Mouse (Mus musculus) Patski (cell line): ENCODE results near the gene Nr2f6. TPM values are rescaled to one million over a fixed set of nuclear protein-coding genes. Genes with fewer than 3 reads are reported as not detected.

Source experiments
- ATAC-seq: fragments of 100-300 bp; one replicate; pipeline ENCODE4 v1.8.0; 2021
- CTCF ChIA-PET: fragments of 350-600 bp; sonication (Branson Sonifier 250); formaldehyde crosslinking; loops from one replicate; lab custom pipeline; 2022; ENCODE audit warnings: inconsistent platforms; lab: Charles Lee
- POLR2A ChIA-PET: fragments of 350-600 bp; sonication (Branson Sonifier 250); formaldehyde crosslinking; loops from one replicate; lab custom pipeline; 2022; ENCODE audit warnings: antibody characterized with exemption, inconsistent platforms; lab: Charles Lee
- DNase-seq: peaks from one replicate; pipeline ENCODE4 v3.0.0-alpha.2; 2011; ENCODE audit warnings: low read depth, low spot score
- H3K27me3 ChIP-seq: fragments of 371-371 bp; one replicate; pipeline ENCODE4 v1.5.1; 2021
- CTCF ChIP-seq: fragments of 100-300 bp; IDR thresholded peaks from one replicate; pipeline ENCODE4 v1.5.1; 2021
- in situ Hi-C: fragments of 300-500 bp; cut with MboI; formaldehyde crosslinking; loops from 3 replicates; pipeline ENCODE4 v1.11.1; 2018; ENCODE audit warnings: low pct_unique_long_range_greater_than_20kb, mixed read lengths
- polyA plus RNA-seq: library from polyadenylated mRNA; unstranded; gene quantifications from one replicate; pipeline ENCODE4 v1.2.3, GENCODE M21; 2021

Nr2f6 gene
- polyA plus RNA-seq, 1 experiment from 2014 or later: 140 TPM

- CTCF ChIA-PET: interaction anchor here (2.4 kb wide), 1 partner anchor 13 kb away, joined by 7 read pairs; the partner anchor contains the start of gene Ankle1
- DNase-seq: no peak
- no peaks in the 10 kb centered on the region for H3K27me3 ChIP-seq
- no peak for ATAC-seq
- POLR2A ChIA-PET: no interaction called here
- in situ Hi-C loops: no loop called here
- no peak for TF ChIP-seq CTCF
Observed at GRCm38 (mm10) chr8:71392871-71393270, 11.1 kb upstream of the Nr2f6 start.

- ChIA-PET CTCF (interaction anchor here (2.4 kb wide), 1 partner anchor 13 kb away, joined by 7 read pairs; the partner anchor contains the start of gene Ankle1), POLR2A (no interaction called here)
- DNase-seq (no peak), ATAC-seq (no peak)
- TF ChIP-seq CTCF: no peak
- no peaks in the 10 kb centered on the region for H3K27me3 ChIP-seq
- in situ Hi-C loops: no loop called here
Observed at GRCm38 (mm10) chr8:71392391-71392790, 10.6 kb upstream of the Nr2f6 start.

DNA sequence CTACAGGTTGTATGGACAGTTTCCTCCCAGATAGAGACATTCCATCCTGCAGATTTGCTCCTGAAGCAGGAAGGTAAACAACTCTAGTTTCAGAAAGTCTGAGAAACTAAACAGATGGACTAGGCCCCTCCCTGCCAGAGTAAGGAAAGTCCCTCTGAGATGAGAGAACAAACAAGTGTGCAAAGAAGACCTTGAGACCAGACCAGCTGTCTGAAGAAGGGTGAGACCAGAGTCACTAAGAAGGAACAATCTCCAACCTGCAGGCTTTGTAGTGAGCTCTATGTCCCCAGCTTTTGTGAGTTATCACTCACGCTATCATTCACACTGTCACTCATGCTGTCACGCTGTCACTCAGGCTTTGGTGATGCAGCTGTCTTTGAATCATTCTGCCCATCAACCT is 9.9 kb upstream of the Nr2f6 start:
- no peak for ATAC-seq
- DNase-seq: no peak
- H3K27me3 ChIP-seq: no peaks in the 10 kb centered on the region
- ChIA-PET POLR2A (no interaction called here), CTCF (interaction anchor here (1.1 to 2.4 kb wide), 2 partner anchors 14 to 130 kb away, joined by 3 to 7 read pairs; partner anchors contain the start of gene Ankle1)
- in situ Hi-C loops: no loop called here
- no peak for TF ChIP-seq CTCF

- no peaks in the 10 kb centered on the region for H3K27me3 ChIP-seq
- TF ChIP-seq CTCF: no peak
- in situ Hi-C loops: no loop called here
- POLR2A ChIA-PET: interaction anchor here (0.5 kb wide), 1 partner anchor 106 kb away, joined by 3 read pairs; no protein-coding TSS in a partner anchor
- ATAC-seq (no peak), DNase-seq (no peak)
- CTCF ChIA-PET: interaction anchor here (1.5 kb wide), 1 partner anchor 52 kb away, joined by 3 read pairs; no protein-coding TSS in a partner anchor
Observed at GRCm38 (mm10) chr8:71388267-71388666, 6.5 kb upstream of the Nr2f6 start.

DNA sequence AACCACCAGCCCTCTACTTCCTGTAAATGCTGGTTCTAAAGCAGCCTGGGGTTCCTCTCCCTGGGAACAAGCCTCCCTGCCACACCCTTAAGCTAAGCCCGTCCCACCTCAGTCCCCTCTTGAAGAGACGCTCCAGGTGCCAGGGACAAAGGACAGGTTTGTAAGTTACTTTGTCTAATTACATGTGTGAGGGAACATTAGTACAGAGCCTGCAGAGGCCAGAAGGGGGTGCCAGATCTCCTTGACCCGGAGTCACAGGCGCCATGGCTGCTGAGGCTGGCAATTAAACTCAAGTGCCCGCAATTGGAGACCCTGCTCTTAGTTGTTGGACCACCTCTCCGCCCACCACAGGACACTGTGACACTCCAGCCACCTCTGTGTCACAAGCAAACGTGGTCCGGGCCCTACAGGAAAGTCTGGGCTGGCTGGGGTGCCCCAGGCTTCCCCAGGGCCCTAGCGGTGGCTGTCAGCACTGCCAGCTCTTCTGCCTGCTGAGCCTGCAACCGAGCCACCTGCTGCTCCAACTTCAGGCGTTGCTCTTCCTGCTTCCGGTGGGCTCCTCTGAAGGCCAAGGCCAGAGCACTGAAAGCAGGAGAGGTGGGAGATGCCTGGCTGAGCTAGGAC is 3.6 kb upstream of the Nr2f6 start:
- no peak for TF ChIP-seq CTCF
- DNase-seq: no peak
- ChIA-PET POLR2A (no interaction called here), CTCF (interaction anchor here (0.9 kb wide), 1 partner anchor 10 kb away, joined by 4 read pairs; no protein-coding TSS in a partner anchor)
- H3K27me3 ChIP-seq: no peaks in the 10 kb centered on the region
- ATAC-seq: no peak
- in situ Hi-C loops: no loop called here

- in situ Hi-C loops: no loop called here
- POLR2A ChIA-PET: no interaction called here
- TF ChIP-seq CTCF: no peak
- DNase-seq (no peak), ATAC-seq (no peak)
- CTCF ChIA-PET: no interaction called here
- H3K27me3 ChIP-seq: no peaks in the 10 kb centered on the region
Observed at GRCm38 (mm10) chr8:71383860-71384259, 2.1 kb upstream of the Nr2f6 start.

DNA sequence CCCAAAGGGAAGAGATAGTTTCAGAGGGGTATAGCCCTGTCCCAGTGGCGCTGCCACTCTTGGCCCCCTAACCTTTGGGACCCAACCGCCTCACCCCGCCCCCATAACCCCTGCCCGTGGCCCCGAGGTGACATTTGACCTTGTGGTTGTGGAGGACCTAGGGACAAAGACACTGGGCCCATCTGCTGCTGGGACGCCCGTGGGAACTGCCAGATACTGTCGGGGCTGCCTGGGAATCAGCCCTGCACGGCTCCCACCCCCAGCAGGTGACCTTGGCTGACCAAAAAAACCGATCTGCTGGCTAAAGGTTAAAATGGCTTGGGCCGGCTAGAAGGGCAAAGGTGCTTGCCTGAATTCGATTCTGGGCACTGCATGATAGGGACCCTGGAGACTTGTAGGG is 1.6 kb upstream of the Nr2f6 start:
- no peak for TF ChIP-seq CTCF
- no peak for ATAC-seq
- no peak for DNase-seq
- in situ Hi-C loops: no loop called here
- no peaks in the 10 kb centered on the region for H3K27me3 ChIP-seq
- ChIA-PET POLR2A (no interaction called here), CTCF (no interaction called here)

GRCm38 (mm10) chr8:71381971-71382961 is 506 bp upstream of the Nr2f6 start:
- ChIA-PET POLR2A (interaction anchor here (0.6 to 2.4 kb wide), 5 partner anchors 10 to 773 kb away, joined by 3 to 16 read pairs (median 4); partner anchors contain the start of genes Babam1 and Ocel1), CTCF (interaction anchor here (3.0 kb wide), 1 partner anchor 10 kb away, joined by 12 read pairs; the partner anchor contains the start of gene Ocel1)
- in situ Hi-C loops: no loop called here
- TF ChIP-seq CTCF: no peak
- ATAC-seq (peak; percentile 75), DNase-seq (peak; percentile 68)
- no peaks in the 10 kb centered on the region for H3K27me3 ChIP-seq

DNA sequence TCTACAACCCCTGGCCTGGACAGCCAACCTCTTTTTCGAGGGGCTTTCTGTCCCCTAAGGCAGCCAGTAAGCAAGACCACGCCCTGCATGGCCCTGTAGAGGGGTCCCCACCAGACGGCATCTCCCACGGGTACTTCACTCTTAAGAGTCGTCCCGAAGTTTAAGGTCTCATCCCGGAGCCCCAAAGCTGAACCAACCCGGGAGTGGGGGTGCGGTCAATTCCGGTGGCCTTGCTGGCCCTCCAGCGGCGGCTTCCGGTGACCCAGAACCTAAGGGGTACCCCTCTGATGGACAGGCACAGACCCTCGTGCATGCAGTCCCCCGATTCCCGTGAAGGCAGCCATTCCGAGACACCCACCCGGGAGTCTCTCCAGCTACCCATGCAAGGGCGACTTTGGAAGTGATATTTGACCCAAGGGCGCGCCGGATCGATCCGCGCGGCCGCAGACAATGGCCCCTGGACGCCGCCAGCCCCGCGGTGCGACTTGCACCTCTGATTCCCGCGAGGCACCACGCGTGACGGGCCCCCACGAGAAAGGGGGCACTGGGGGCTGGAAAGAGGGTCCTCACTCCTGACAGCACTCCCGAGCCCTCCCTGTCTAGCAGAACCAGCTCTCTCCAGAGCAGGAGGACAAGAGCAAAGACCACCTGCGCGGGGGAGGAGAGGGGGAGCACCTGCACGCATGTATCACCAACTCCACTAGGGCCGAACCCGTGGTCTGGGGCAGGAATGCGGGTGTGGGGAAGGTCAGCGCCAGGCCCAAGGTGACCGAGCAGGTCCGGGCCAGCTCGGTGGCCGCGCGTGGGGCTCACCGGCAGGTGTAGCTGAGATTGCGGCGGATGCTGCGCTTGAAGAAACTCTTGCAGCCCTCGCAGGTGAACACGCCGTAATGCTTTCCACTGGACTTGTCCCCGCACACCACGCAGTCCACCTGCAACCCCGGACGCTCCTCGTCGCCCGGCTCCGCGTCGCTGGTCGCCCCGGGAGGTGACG is 1.3 kb downstream of the Nr2f6 start:
- no peak for DNase-seq
- POLR2A ChIA-PET: interaction anchor here (1.0 to 2.7 kb wide), 4 partner anchors 9 to 25 kb away, joined by 3 to 16 read pairs (median 8); partner anchors contain the start of genes Babam1 and Ocel1

More for the DNA sequence above, 1.3 kb downstream of the Nr2f6 start:
- CTCF ChIA-PET: interaction anchor here (1.8 to 3.0 kb wide), 2 partner anchors 9 to 25 kb away, joined by 3 to 12 read pairs; partner anchors contain the start of genes Ankle1 and Ocel1
- no peak for ATAC-seq
- in situ Hi-C loops: no loop called here
- H3K27me3 ChIP-seq: no peaks in the 10 kb centered on the region
- TF ChIP-seq CTCF: no peak
